Mouse (Mus musculus) stomach, embryonic 14.5 days (tissue): ENCODE data around the gene Fgd6. TPM values are rescaled to one million over a fixed set of nuclear protein-coding genes. Genes with fewer than 3 reads are reported as not detected.

Experiments used
- ATAC-seq: fragments of 200-750 bp; cut with Nextera tagmentation; 2 replicates; pipeline ENCODE4 v1.8.0; 2017; ENCODE audit warnings: low read depth, moderate TSS enrichment; ENCODE audit not compliant: insufficient number of reproducible peaks, insufficient read depth, low FRiP score
- H3K27ac ChIP-seq: fragments of 300-500 bp; sonication (generic); 2 replicates; pipeline ENCODE4 v1.5.1; 2014; ENCODE audit warnings: mild to moderate bottlenecking, low read length, moderate library complexity, mixed read lengths
- H3K27me3 ChIP-seq: fragments of 300-500 bp; sonication (generic); 2 replicates; pipeline ENCODE4 v1.6.1; 2014; ENCODE audit warnings: low read length, control low read depth, mixed read lengths; ENCODE audit not compliant: control insufficient read depth, insufficient read depth
- H3K36me3 ChIP-seq: fragments of 300-500 bp; sonication (generic); 2 replicates; pipeline ENCODE4 v1.6.1; 2014; ENCODE audit warnings: mild to moderate bottlenecking, control low read depth, low read length, moderate library complexity, mixed read lengths; ENCODE audit not compliant: control insufficient read depth, insufficient read depth
- H3K4me1 ChIP-seq: fragments of 300-500 bp; sonication (generic); 2 replicates; pipeline ENCODE4 v1.6.1; 2014; ENCODE audit warnings: low read length, control low read depth, mixed read lengths; ENCODE audit not compliant: control insufficient read depth, insufficient read depth
- H3K4me2 ChIP-seq: fragments of 300-500 bp; sonication (generic); replicated peaks from 2 replicates; pipeline ENCODE4 v1.6.1; 2014; ENCODE audit warnings: low read depth, low read length, control low read depth
- H3K4me3 ChIP-seq: fragments of 300-500 bp; sonication (generic); 2 replicates; pipeline ENCODE4 v1.5.1; 2014; ENCODE audit warnings: low read depth, low read length, control low read depth
- H3K9ac ChIP-seq: fragments of 300-500 bp; sonication (generic); replicated peaks from 2 replicates; pipeline ENCODE4 v1.6.1; 2014; ENCODE audit warnings: low read depth, mild to moderate bottlenecking, control low read depth, low read length, moderate library complexity, mixed read lengths
- H3K9me3 ChIP-seq: fragments of 300-500 bp; sonication (generic); 2 replicates; pipeline ENCODE4 v1.6.1; 2016; ENCODE audit warnings: low read depth, low read length, control low read depth; ENCODE audit not compliant: control insufficient read depth
- WGBS: fragments of 180-500 bp; shearing (Covaris S2); extraction: QIAGEN DNeasy Blood & Tissue Kit; methylation state at CpG from one replicate; pipeline ENCODE4 v1.1.7; 2014; 5-methylcytosine and 5-hydroxymethylcytosine counted together
- polyA plus RNA-seq: library from polyadenylated mRNA; unstranded; fragments of >200 nt; fragmentation: Nextera tagmentation; extraction: Ambion mirVana; gene quantifications from 2 replicates; pipeline ENCODE4 v1.2.1, GENCODE M21; 2014

Fgd6 gene
- polyA plus RNA-seq, 1 experiment from 2014 or later, result 4.0 TPM

DNA sequence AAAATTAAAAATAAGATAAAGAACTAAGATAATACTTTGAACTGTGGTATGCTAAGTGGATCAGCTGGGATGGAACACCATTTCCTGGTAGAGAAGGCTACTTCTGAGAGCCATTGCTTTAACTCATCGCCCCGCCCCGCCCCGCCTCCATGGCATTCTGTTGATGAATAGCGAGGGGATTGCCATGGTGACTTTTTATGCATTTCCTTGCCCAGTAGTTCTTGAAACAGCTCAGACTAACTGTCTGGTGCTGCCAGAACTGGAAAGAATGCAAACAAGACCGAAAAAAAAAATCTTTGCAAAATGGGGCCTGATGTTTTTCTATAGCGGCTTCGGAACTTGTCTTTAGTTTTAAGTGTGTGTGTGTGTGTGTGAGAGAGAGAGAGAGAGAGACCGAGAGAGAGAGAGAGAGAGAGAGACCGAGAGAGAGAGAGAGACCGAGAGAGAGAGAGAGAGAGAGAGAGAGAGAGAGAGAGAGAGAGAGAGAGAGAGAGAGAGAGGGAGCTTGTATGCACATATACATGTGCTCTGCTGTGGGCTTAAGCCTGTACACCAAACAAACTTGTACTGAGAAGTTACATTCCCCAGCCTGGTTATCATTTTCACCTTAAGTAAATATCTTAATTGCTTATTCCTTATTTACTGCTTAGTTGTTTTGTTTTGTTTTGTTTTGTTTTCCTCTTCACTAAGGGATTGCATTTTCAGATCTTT lies 51.7 kb downstream of the Fgd6 start:
- Histone ChIP-seq H3K4me2 (no peak overlapping the region), H3K27ac (no peak overlapping the region), H3K27me3 (no peaks in the 10 kb centered on the region), H3K9me3 (peaks cover 3% of the 10 kb centered on the region; the same call in 1 of the 2 replicates), H3K9ac (no peak overlapping the region), H3K36me3 (no peaks in the 10 kb centered on the region; the same call in 1 of the 2 replicates), H3K4me3 (no peak overlapping the region), H3K4me1 (no peaks in the 10 kb centered on the region; the same call in 1 of the 2 replicates)
- 62% methylated on average over 8 of the region's 11 CpGs for WGBS
- ATAC-seq, result no peak

DNA sequence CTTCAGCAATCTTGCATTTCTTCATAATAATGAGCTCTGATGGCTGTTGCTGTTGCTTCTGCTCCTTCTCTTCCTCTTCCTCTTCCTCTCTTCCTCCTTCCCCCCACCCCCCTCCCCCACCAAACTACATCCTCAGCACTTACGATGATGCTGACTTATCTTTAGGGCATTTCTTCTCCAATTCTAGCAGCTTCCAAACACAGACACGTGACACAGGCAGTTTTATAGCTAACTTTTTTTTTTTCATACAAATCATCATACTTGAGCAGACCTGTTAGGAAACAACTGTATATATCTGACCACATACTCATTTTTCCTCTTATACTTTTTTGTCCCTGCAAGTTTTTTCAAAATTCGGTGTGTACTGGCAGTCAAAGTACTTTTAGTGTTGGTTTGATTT lies 54.2 kb downstream of the Fgd6 start:
- no peak overlapping the region for H3K9ac ChIP-seq
- no peak overlapping the region for H3K27ac ChIP-seq
- H3K9me3 ChIP-seq, result peaks cover 3% of the 10 kb centered on the region; the same call in 1 of the 2 replicates
- no peak overlapping the region for H3K4me3 ChIP-seq
- no peaks in the 10 kb centered on the region for H3K4me1 ChIP-seq
- WGBS, result 77% methylated on average over 3 of the region's 3 CpGs
- no peaks in the 10 kb centered on the region; the same call in 1 of the 2 replicates for H3K36me3 ChIP-seq
- ATAC-seq, result no peak
- no peak overlapping the region for H3K4me2 ChIP-seq
- no peaks in the 10 kb centered on the region for H3K27me3 ChIP-seq

DNA sequence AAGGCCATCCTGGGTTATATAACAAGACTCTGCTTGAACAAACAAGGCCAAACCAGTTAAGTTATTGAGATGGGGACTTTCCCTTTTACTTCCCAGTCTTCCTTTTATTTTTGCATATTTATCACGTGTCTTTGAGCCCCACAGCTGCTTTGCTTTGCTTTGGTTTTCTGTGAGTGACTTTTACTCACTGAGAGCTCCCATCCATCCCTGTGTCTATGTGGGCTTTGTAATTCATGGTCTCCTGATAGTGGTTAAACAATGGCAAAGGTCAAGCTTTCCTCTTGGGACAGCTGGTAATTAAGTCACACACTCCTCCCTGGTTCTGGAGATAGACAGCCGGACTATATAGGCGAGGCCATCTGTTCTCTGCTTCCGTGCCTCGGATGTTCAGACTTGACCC lies 57.7 kb downstream of the Fgd6 start:
- no peak overlapping the region for H3K4me3 ChIP-seq
- H3K36me3 ChIP-seq, result no peaks in the 10 kb centered on the region; the same call in 1 of the 2 replicates
- H3K9me3 ChIP-seq, result peaks cover 3% of the 10 kb centered on the region; the same call in 1 of the 2 replicates
- no peak overlapping the region for H3K4me2 ChIP-seq
- no peak overlapping the region for H3K9ac ChIP-seq
- WGBS, result 49% methylated on average over 5 of the region's 5 CpGs
- no peak overlapping the region for H3K27ac ChIP-seq
- H3K4me1 ChIP-seq, result no peaks in the 10 kb centered on the region
- H3K27me3 ChIP-seq, result no peaks in the 10 kb centered on the region
- no peak for ATAC-seq

DNA sequence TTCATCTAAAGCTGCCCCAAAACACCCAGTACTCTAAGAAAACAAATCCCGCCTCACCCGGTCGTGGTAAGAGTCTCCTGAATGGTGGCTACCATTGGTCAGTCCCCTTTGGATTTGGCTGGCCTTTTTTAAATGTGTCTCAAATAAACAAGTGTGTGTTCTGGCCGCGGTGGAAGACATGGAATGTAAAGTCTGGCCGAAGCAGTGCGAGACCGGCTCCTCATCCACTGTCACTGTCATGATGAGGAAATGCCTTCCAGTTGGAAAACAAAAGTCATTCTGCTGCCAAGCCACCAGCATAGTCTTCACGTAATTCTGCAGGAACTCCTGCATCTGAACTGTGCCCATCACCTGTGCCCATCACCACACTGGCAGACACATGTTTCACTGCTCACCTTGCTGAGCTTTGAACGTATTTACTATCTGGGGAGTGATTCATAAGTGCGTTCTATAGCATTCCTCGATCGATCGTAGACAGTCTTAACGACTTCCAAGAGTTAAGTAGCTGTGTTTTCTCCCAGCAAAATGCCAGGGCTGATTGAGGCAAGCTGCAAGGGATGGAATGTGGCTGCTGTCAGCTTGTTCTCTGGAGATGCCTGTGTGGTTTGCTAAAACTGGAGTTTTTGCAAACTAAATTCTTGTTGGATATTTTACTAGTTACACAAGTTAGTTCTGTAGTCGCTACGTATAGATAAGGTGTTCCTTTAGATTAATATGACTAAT lies 60.1 kb downstream of the Fgd6 start:
- H3K9me3 ChIP-seq, result peaks cover 3% of the 10 kb centered on the region; the same call in 1 of the 2 replicates
- H3K27me3 ChIP-seq, result no peaks in the 10 kb centered on the region
- H3K27ac ChIP-seq, result no peak overlapping the region
- no peak overlapping the region for H3K4me3 ChIP-seq
- no peaks in the 10 kb centered on the region; the same call in 1 of the 2 replicates for H3K36me3 ChIP-seq
- 69% methylated on average over 17 of the region's 17 CpGs for WGBS
- H3K9ac ChIP-seq, result no peak overlapping the region
- no peaks in the 10 kb centered on the region for H3K4me1 ChIP-seq
- no peak overlapping the region for H3K4me2 ChIP-seq
- ATAC-seq, result no peak

DNA sequence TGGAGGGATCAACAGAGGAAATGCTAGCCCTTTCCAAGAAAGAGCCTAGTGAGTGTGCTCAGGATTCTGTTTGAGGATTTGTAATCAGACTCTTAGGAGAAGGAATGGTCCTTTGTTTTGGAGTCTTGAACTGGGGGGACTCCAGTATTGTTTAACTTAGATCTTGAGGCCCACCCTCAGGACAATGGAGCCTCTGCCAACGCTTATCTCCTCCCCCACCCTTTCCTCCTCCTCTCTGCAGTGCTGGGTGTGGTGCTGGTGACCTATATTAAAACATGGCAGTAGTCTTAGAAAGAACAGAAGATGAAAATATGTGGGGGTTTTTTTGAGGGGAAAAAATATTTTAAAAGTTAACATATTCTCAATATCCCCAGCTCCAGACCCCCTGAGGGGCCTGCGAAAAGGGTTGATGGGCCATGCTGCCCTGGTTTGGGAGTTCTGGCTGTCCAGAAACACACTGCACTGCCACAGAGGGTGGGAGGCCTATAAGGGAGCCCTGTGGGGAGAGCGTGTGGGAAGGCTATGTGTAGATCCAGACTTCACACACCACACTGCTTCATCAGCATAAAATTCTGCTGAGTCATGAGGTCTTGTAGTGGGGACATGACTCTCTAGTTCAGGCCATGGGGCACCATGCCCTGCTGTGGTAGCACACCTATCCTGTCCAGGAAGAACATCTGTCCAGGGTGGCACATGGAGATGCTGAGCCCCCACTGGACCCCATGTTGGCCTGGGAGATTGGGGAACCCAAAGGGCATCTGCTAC lies 61.5 kb downstream of the Fgd6 start:
- no peak overlapping the region for H3K4me2 ChIP-seq
- no peaks in the 10 kb centered on the region for H3K27me3 ChIP-seq
- H3K9ac ChIP-seq, result no peak overlapping the region
- H3K4me1 ChIP-seq, result no peaks in the 10 kb centered on the region
- 84% methylated on average over 3 of the region's 3 CpGs for WGBS
- 0 out of 2 replicates have a peak, but pooled peaks cover under 1% of the 10 kb centered on the region for H3K9me3 ChIP-seq
- H3K4me3 ChIP-seq, result no peak overlapping the region
- no peaks in the 10 kb centered on the region for H3K36me3 ChIP-seq
- no peak for ATAC-seq
- H3K27ac ChIP-seq, result no peak overlapping the region

DNA sequence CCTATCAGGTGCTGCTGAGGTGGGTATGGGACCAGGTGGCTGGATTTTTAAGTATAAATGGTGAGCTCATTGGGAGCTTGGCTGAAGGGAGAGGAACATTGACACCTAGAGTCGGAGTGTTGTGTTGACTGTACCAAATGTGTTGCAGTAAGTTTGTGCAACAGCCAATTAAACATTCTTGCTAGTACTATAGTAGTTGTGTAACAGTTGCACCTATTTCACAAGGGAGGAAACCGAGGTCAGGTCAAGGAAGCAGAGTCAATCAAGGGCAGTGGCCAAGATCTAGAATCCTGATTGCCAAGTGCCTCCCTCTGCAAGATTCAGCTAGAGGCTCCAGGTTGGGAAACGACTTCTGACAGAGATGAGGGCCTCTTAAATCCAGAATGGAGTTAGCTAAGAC lies 62.3 kb downstream of the Fgd6 start:
- WGBS, result 90% methylated on average over 3 of the region's 3 CpGs
- no peak for ATAC-seq
- Histone ChIP-seq H3K9ac (no peak overlapping the region), H3K36me3 (no peaks in the 10 kb centered on the region), H3K27me3 (no peaks in the 10 kb centered on the region), H3K9me3 (no peaks in the 10 kb centered on the region), H3K4me2 (no peak overlapping the region), H3K27ac (no peak overlapping the region), H3K4me1 (no peaks in the 10 kb centered on the region), H3K4me3 (no peak overlapping the region)

DNA sequence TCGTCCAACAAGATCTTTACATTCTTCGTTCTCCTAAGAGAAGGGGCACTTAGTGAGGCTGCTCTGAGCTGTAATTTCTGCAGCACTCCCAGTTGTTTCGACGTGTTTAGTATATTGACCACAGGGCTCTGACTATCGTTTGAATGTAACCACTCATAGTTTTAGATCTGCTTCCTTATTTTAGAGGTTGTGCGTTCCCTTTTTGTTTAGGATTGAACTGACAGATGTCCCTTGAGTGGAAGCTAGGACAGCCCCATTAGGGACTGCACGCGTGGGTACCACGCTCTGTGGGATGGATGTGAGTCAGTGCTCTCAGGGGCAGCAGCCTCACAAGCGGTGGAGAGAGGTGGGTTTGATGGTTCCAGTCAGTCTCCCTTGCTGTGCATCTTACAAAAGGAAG lies 69.7 kb downstream of the Fgd6 start:
- 90% methylated on average over 10 of the region's 10 CpGs for WGBS

DNA sequence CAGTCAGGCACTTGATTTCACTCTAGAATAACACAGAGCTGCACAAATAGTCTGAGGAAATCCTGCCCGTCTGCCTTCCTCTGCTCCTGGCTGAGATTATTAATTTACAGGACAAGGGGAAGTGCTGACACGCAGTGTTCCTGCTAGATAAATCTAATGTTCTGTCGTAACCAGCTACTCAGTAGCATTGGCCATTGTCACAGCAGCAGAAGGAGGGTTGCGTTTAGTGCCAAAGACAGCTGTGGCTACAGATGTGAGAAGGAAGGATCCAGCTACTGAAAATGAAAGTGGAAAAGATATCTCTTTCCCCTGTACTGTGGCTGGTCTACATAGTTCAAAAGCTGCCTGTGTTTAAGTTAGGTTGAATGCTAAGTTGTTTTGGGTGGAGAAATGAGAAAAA lies 71.4 kb downstream of the Fgd6 start:
- Histone ChIP-seq H3K36me3 (no peaks in the 10 kb centered on the region; the same call in 1 of the 2 replicates), H3K9ac (no peak overlapping the region), H3K27ac (no peak overlapping the region), H3K27me3 (no peaks in the 10 kb centered on the region), H3K4me2 (no peak overlapping the region), H3K9me3 (no peaks in the 10 kb centered on the region), H3K4me3 (no peak overlapping the region), H3K4me1 (no peaks in the 10 kb centered on the region)
- ATAC-seq, result no peak
- WGBS, result 53% methylated on average over 4 of the region's 4 CpGs

More for the DNA sequence above, 69.7 kb downstream of the Fgd6 start:
- Histone ChIP-seq H3K27me3 (no peaks in the 10 kb centered on the region), H3K4me1 (no peaks in the 10 kb centered on the region), H3K4me2 (no peak overlapping the region), H3K4me3 (no peak overlapping the region), H3K27ac (no peak overlapping the region), H3K9me3 (no peaks in the 10 kb centered on the region), H3K9ac (no peak overlapping the region), H3K36me3 (no peaks in the 10 kb centered on the region; the same call in 1 of the 2 replicates)
- no peak for ATAC-seq
